Mouse (Mus musculus) c-Kit-negative CD71-positive TER-119-positive erythroid progenitor cells, embryonic 14.5 days (primary cell): ENCODE measurements at regions not wholly inside any gene's neighbourhood (a gene's known extent, or its start where the extent isn't known, plus 50 kb on each side); places are given as distances from the start of the nearest gene placed in this dataset.

Source experiments
- DNase-seq: peaks from one replicate; pipeline ENCODE4 v3.0.0-alpha.2; 2013; ENCODE audit warnings: low read depth, low spot score

- DNase-seq: no peak
Measured at GRCm38 (mm10) chr9:101552789-101553188, 301.2 kb upstream of the Ppp2r3a start.

- DNase-seq: no peak
Measured at GRCm38 (mm10) chr9:101551256-101551655, 299.7 kb upstream of the Ppp2r3a start.

DNA sequence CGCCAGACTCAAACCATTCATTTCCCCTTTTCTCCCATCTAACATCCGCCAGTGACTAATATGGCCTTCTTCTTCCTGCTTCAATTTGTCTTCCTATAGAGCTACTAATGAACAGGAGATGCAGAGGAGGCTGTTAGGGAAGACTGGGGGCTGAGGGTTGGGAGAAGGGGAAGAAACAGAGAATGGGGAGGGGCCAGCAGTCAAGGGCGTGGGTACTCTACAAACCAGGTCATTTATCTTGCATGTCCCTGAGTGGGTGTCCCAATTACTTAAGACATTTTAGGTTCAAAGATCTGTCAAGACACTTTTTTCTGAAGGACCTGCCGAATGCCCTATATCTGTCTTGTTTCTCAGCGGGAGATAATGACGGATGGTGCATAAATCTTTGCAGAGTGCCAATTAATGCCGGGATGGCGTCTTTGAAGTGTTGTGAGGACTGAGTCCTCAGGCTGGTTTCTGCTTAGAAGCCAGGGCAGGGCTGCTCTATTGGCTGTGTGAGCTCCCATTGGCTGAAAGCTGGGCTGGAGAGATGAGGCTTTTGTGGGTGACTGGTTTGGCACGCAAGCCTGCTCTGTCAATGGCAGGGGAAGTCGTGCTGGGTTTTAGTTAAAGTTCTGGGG is 294.7 kb upstream of the Ppp2r3a start:
- no peak for DNase-seq

GRCm38 (mm10) chr9:101518137-101518536 is 266.5 kb upstream of the Ppp2r3a start:
- DNase-seq: no peak

DNA sequence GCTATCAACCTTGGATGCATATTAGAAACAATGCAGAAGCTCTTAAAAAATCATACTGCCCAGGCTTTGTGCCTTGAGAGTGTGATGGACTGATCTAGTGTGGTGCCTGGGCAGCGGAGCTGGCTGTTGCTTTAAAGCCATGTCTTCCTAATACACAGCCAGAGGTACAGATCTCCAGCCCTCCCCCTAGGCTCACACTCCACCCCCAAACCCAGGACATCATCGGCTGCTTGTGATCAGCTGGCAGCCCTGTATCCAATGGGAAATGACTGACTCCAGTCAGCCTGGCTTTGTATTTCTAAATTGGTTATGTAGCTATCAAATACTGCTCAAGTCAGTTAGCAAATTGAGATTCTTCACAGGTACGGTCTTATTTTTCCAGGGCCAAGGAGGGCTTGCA is 259.2 kb upstream of the Ppp2r3a start:
- DNase-seq: no peak

- DNase-seq: no peak
Measured at GRCm38 (mm10) chr9:101509196-101509595, 257.6 kb upstream of the Ppp2r3a start.

- no peak for DNase-seq
Measured at GRCm38 (mm10) chr9:101507023-101507690, 255.6 kb upstream of the Ppp2r3a start.

- DNase-seq: no peak
Measured at GRCm38 (mm10) chr9:101501706-101502465, 250.3 kb upstream of the Ppp2r3a start.

GRCm38 (mm10) chr9:101501036-101501435 is 249.4 kb upstream of the Ppp2r3a start:
- DNase-seq: no peak

GRCm38 (mm10) chr9:101498721-101499120 is 247.1 kb upstream of the Ppp2r3a start:
- DNase-seq: no peak

- no peak for DNase-seq
Measured at GRCm38 (mm10) chr9:101495768-101496167, 244.2 kb upstream of the Ppp2r3a start.

DNA sequence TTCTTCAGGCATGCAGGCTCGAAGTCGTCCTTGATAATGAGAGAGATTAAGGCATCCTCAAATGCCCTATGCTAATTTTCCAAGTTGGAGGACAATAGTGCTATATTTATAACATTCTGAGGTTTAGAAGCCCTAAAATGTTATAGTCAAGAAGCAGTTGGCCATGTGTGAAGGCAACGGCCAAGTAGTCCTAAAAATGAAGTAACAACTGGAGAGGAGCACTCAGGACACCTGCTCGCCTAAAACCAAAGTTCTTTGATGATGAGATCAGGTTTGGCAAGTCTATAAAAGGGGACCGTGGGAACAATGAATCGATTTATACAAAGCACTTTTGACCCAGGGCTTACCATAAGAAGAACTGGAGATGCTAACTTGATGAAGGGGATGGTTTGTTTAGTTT is 237.4 kb upstream of the Ppp2r3a start:
- DNase-seq: no peak

GRCm38 (mm10) chr9:101476223-101476622 is 224.6 kb upstream of the Ppp2r3a start:
- DNase-seq: no peak

DNA sequence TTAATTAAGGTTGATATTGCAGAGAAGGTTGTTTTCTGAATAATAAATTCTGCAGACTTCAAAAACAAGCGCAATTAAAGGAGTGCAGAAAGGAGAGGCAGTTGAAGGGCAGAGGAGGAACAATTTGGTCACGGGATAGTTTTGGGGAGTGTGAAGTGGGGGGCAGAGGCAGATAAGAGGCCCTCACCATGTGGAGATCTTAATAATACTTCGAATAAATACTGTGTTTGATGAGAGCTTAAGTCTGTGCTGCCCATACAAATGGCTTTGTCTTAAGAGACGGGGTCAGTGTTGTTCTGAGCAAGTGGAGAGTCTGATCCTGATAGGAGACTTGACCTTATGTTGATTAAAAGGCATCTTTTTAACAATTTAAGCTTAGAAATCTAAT is 221.5 kb upstream of the Ppp2r3a start:
- no peak for DNase-seq

GRCm38 (mm10) chr9:101472101-101473073 is 220.8 kb upstream of the Ppp2r3a start:
- DNase-seq: no peak

DNA sequence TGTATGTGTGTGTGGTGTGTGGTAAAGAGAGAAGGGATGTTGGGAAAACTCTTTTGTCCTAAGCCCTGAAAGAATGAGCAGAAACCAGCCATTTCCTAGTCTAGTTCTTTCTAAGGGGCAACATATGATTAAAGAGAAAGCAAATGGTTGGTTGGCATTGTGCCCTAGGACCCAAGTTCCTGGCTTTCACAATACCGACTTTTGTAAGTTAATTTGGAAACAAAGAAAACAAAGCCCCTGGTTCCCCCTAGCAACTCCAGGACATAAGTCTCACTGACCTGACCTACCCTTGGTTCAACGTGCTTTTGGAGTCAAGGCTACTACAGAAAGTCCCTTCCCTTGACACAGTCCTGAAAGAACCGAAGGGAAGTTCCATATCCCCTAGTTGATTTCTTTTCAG is 220.1 kb upstream of the Ppp2r3a start:
- DNase-seq: no peak

DNA sequence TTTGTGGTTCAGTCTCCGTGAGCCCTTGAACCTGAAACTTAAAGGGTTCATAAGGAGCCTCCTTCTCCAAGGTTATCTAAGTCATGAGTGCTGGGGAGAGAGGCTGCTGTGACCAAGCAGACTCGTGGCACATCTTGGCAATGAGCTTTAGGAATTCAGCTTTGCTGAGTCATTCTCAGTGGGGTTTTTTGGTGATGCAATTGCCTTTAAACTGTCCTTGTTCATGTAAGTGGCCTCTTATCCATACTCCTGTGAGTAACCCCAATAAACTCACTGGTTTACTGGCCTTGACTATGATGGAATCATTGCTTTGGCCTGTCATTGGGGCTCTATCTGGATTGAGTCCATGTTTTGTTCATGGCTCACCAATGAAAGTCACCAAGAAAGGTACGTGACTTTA is 218.2 kb upstream of the Ppp2r3a start:
- no peak for DNase-seq

DNA sequence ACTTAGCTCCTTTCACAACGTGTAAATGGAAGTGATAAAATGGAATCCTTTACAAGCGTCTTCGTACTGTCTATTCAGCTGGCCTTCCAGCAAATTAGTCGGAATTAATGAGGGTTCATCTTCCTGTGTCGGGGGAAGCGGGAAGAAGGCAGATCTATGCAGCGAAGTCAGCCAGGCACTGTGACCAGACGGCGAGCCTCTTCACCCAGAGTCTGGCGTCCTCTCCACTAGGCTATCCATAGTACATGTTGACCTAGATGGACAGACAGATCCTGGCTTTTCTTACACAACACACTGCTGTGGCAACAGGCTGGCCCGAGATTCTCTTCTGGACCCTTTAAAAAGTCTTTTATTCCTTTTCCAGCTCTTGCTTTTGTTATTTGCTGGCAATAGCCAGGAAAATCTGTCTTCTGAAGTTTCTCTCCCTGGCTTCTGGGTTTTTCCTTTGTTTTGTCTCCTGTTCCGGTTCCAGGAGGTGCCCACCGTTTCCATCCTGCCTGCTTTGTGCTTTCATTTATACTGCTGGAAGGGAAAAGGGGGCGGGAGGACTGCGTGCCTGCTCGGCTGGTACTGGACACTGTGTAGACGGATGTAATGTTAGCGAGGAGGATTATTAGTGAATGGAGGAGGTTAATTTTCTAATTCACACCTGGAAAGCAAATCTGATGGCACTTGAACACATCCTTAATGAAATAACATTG is 213.3 kb upstream of the Ppp2r3a start:
- DNase-seq: no peak

DNA sequence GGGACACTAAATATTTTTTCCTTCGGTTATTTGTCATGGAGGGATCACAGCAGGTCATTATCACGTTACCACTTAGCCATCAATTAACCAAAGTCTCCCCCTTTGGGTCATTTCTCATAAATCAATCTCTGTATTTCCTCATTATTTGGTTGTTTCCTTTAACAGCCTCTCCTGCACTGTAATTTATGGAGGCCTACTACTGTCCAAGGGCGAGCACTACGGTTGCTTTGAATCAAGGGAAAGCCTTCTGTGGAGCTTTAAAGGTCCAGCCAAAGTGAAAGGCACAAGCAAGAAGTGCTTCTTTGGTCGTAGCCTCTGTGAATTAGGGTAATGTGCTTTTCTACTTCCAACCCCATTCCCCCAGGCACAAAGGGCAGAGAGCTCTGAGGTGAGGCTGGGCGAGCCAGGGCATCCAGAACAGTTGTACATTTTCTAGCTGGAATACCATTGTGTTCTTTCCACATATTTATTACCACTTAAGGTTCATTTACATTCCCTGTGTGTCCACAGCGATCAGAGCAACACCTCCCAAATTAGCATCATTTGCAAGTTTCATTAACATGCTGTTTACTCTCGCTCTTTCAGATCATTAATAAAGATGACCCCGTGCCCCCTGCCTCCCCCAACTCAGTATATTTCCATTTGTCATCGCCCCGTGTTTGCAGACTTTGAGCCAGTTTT is 207.5 kb upstream of the Ppp2r3a start:
- DNase-seq: no peak

- no peak for DNase-seq
Measured at GRCm38 (mm10) chr9:101458306-101458946, 206.8 kb upstream of the Ppp2r3a start.
